Mouse (Mus musculus): Measurements from ENCODE around the gene Efnb3.
A peak's percentile ranks its signal among the peaks of the same experiment; 100 is the strongest.

Gene Efnb3

GRCm38 (mm10) chr11:69559851-69560765 is at the start of gene Efnb3:
Gene Efnb3 (minus strand): TSS chr11:69560205.
- peak; percentile 76 for DNase-seq (ENCODE audit: low spot score in 2 of 2)

- no peak for DNase-seq (ENCODE audit: low spot score in 2 of 2)
Observed at GRCm38 (mm10) chr11:69609416-69609815, 49.4 kb upstream of the Efnb3 start.

GRCm38 (mm10) chr11:69608525-69608924 is 48.5 kb upstream of the Efnb3 start:
- no peak for DNase-seq (ENCODE audit: low spot score in 2 of 2)

GRCm38 (mm10) chr11:69606832-69607231 is 46.8 kb upstream of the Efnb3 start:
- DNase-seq (ENCODE audit: low spot score in 2 of 2), result no peak

GRCm38 (mm10) chr11:69606491-69606795 is 46.4 kb upstream of the Efnb3 start:
- DNase-seq (ENCODE audit: low spot score in 2 of 2), result no peak

GRCm38 (mm10) chr11:69605726-69606490 is 45.9 kb upstream of the Efnb3 start, which contains the start of gene Atp1b2:
Gene Atp1b2 (minus strand): TSS chr11:69605942.
- DNase-seq (ENCODE audit: low spot score in 2 of 2), result peak; percentile 92

- peak; percentile 67 to 68 for DNase-seq (ENCODE audit: low spot score in 2 of 2)
Observed at GRCm38 (mm10) chr11:69604795-69605664, 45.0 kb upstream of the Efnb3 start.

- DNase-seq (ENCODE audit: low spot score in 2 of 2), result no peak
Observed at GRCm38 (mm10) chr11:69604347-69604746, 44.3 kb upstream of the Efnb3 start.

GRCm38 (mm10) chr11:69603516-69603915 is 43.5 kb upstream of the Efnb3 start:
- DNase-seq (ENCODE audit: low spot score in 2 of 2), result no peak

GRCm38 (mm10) chr11:69601768-69602167 is 41.8 kb upstream of the Efnb3 start:
- DNase-seq (ENCODE audit: low spot score in 2 of 2), result no peak

- peak; percentile 89 to 90 for DNase-seq (ENCODE audit: low spot score in 2 of 2)
Observed at GRCm38 (mm10) chr11:69600098-69600497, 40.1 kb upstream of the Efnb3 start.

- no peak for DNase-seq (ENCODE audit: low spot score in 2 of 2)
Observed at GRCm38 (mm10) chr11:69599436-69599835, 39.4 kb upstream of the Efnb3 start.

GRCm38 (mm10) chr11:69594853-69595252 is 34.8 kb upstream of the Efnb3 start:
- no peak for DNase-seq (ENCODE audit: low spot score in 2 of 2)

- DNase-seq (ENCODE audit: low spot score in 2 of 2), result no peak
Observed at GRCm38 (mm10) chr11:69592799-69593198, 32.8 kb upstream of the Efnb3 start.

GRCm38 (mm10) chr11:69591899-69592637 is 32.1 kb upstream of the Efnb3 start:
- DNase-seq (ENCODE audit: low spot score in 2 of 2), result peak; percentile 91 to 92

GRCm38 (mm10) chr11:69591424-69591823 is 31.4 kb upstream of the Efnb3 start:
- DNase-seq (ENCODE audit: low spot score in 2 of 2), result no peak

- no peak for DNase-seq (ENCODE audit: low spot score in 2 of 2)
Observed at GRCm38 (mm10) chr11:69590622-69591021, 30.6 kb upstream of the Efnb3 start.

- DNase-seq (ENCODE audit: low spot score in 2 of 2), result no peak
Observed at GRCm38 (mm10) chr11:69589207-69589834, 29.3 kb upstream of the Efnb3 start.

- DNase-seq (ENCODE audit: low spot score in 2 of 2), result no peak
Observed at GRCm38 (mm10) chr11:69585718-69586325, 25.8 kb upstream of the Efnb3 start.

GRCm38 (mm10) chr11:69584937-69585336 is 24.9 kb upstream of the Efnb3 start:
- no peak for DNase-seq (ENCODE audit: low spot score in 2 of 2)

Measured in right cerebral cortex, postnatal 10 days (tissue).